In genomic region chr17:35106522-35106921, GRCm38 (mm10) we compare ENCODE assay signal across 16 mouse cellular contexts. TPM values are rescaled to one million over a fixed set of nuclear protein-coding genes. Genes with fewer than 3 reads are reported as not detected.
A peak's percentile ranks its signal among the peaks of the same experiment; 100 is the strongest.
DNase-seq lines count a peak whose midpoint lies in the region; ATAC-seq and TF ChIP-seq lines count a peak whose summit lies in the region.
"Had no signal": no experiment of that assay in that cellular context is flagged by ENCODE, and none has a peak within 500 bp of the region (broad histone marks: within the 10 kb centered on the region; RNA-seq: fewer than 3 reads in every experiment).

No protein-coding gene starts in this region.

- no peak overlapping the region for H3K4me2 ChIP-seq in hindbrain, embryonic 12.5 days (replicated peaks)
- no peak overlapping the region for H3K4me2 ChIP-seq in neural tube, embryonic 12.5 days (replicated peaks)
- H3K4me2 ChIP-seq in neural tube, embryonic 15.5 days = no peak overlapping the region
- H3K4me2 ChIP-seq in forebrain, postnatal 0 days (ENCODE audit: low read depth) = no peak overlapping the region

- no peak overlapping the region; the same call in 1 of the 2 replicates for H3K9ac ChIP-seq in hindbrain, embryonic 12.5 days
- peak overlapping the region; percentile 13; the same call in 1 of the 2 replicates for H3K9ac ChIP-seq in neural tube, embryonic 12.5 days
- H3K9ac ChIP-seq in neural tube, embryonic 15.5 days (replicated peaks) = no peak overlapping the region
- no peak overlapping the region for H3K9ac ChIP-seq in forebrain, postnatal 0 days

- TF ChIP-seq CTCF in forebrain, postnatal 0 days (IDR thresholded peaks at IDR 0.05; ENCODE audit: low read depth) = peak; percentile 55

- no peaks in the 10 kb centered on the region for H3K27me3 ChIP-seq in hindbrain, embryonic 10.5 days (ENCODE audit: insufficient read depth, poor library complexity, severe bottlenecking)
- H3K27me3 ChIP-seq in hindbrain, embryonic 12.5 days = no peaks in the 10 kb centered on the region
- H3K27me3 ChIP-seq in neural tube, embryonic 12.5 days (replicated peaks) = no peaks in the 10 kb centered on the region
- H3K27me3 ChIP-seq in neural tube, embryonic 15.5 days (replicated peaks) = no peaks in the 10 kb centered on the region
- no peaks in the 10 kb centered on the region for H3K27me3 ChIP-seq in forebrain, postnatal 0 days (ENCODE audit: insufficient read depth, low read length)
- H3K27me3 ChIP-seq in heart, embryonic 10.5 days (ENCODE audit: insufficient read depth, poor library complexity, severe bottlenecking) = no peaks in the 10 kb centered on the region
- H3K27me3 ChIP-seq: embryonic facial prominence, embryonic 12.5 days had no signal

- DNase-seq in hindbrain, embryonic 10.5 days (ENCODE audit: low spot score) = no peak
- peak; percentile 19 for DNase-seq in forebrain, postnatal 0 days
- no peak for DNase-seq in adrenal gland, postnatal 25 days
- no peak for DNase-seq in heart, embryonic 10.5 days (ENCODE audit: low spot score)
- DNase-seq in thymus, postnatal 25 days = no peak
- DNase-seq: layer of hippocampus, postnatal 36 days had no signal

- peaks cover 34% of the 10 kb centered on the region for H3K36me3 ChIP-seq in hindbrain, embryonic 10.5 days
- H3K36me3 ChIP-seq in hindbrain, embryonic 12.5 days = peaks cover 25% of the 10 kb centered on the region
- peaks cover 23% of the 10 kb centered on the region for H3K36me3 ChIP-seq in neural tube, embryonic 12.5 days
- H3K36me3 ChIP-seq in neural tube, embryonic 15.5 days = peaks cover 28% of the 10 kb centered on the region
- H3K36me3 ChIP-seq in forebrain, postnatal 0 days (ENCODE audit: insufficient read depth) = peaks cover 22% of the 10 kb centered on the region
- peaks cover 32% of the 10 kb centered on the region for H3K36me3 ChIP-seq in heart, embryonic 10.5 days

- no peak overlapping the region for H3K4me3 ChIP-seq in hindbrain, embryonic 10.5 days
- no peak overlapping the region for H3K4me3 ChIP-seq in hindbrain, embryonic 12.5 days
- no peak overlapping the region for H3K4me3 ChIP-seq in neural tube, embryonic 12.5 days
- H3K4me3 ChIP-seq in neural tube, embryonic 15.5 days (replicated peaks) = no peak overlapping the region
- H3K4me3 ChIP-seq in forebrain, postnatal 0 days (ENCODE audit: low read depth, low read length) = no peak overlapping the region
- no peak overlapping the region for H3K4me3 ChIP-seq in heart, embryonic 10.5 days
- H3K4me3 ChIP-seq: embryonic facial prominence, embryonic 12.5 days had no signal

- ATAC-seq in hindbrain, embryonic 12.5 days (ENCODE audit: low FRiP score) = no peak
- ATAC-seq in neural tube, embryonic 12.5 days (ENCODE audit: low FRiP score, low read depth) = no peak
- ATAC-seq in neural tube, embryonic 15.5 days (ENCODE audit: low FRiP score) = no peak
- no peak for ATAC-seq in forebrain, postnatal 0 days

- 70% methylated on average over 3 of the region's 3 CpGs for WGBS in hindbrain, embryonic 10.5 days
- WGBS in hindbrain, embryonic 12.5 days = 62% methylated on average over 3 of the region's 3 CpGs
- WGBS in neural tube, embryonic 12.5 days = 79% methylated on average over 3 of the region's 3 CpGs
- WGBS in neural tube, embryonic 15.5 days = 72% methylated on average over 3 of the region's 3 CpGs
- WGBS in forebrain, postnatal 0 days = 63% methylated on average over 3 of the region's 3 CpGs
- 61% methylated on average over 3 of the region's 3 CpGs for WGBS in heart, embryonic 10.5 days

- H3K27ac ChIP-seq in hindbrain, embryonic 10.5 days = peak overlapping the region; percentile 82
- no peak overlapping the region for H3K27ac ChIP-seq in hindbrain, embryonic 12.5 days
- H3K27ac ChIP-seq in neural tube, embryonic 12.5 days = no peak overlapping the region
- H3K27ac ChIP-seq in neural tube, embryonic 15.5 days (replicated peaks) = no peak overlapping the region
- H3K27ac ChIP-seq in forebrain, postnatal 0 days (ENCODE audit: low read depth, low read length) = no peak overlapping the region
- no peak overlapping the region for H3K27ac ChIP-seq in heart, embryonic 10.5 days
- H3K27ac ChIP-seq: embryonic facial prominence, embryonic 12.5 days had no signal

- peaks cover 31% of the 10 kb centered on the region for H3K4me1 ChIP-seq in hindbrain, embryonic 10.5 days (replicated peaks)
- peaks cover 4% of the 10 kb centered on the region; the same call in 1 of the 2 replicates for H3K4me1 ChIP-seq in hindbrain, embryonic 12.5 days
- no peaks in the 10 kb centered on the region for H3K4me1 ChIP-seq in neural tube, embryonic 12.5 days
- peaks cover 4% of the 10 kb centered on the region; the same call in 1 of the 2 replicates for H3K4me1 ChIP-seq in neural tube, embryonic 15.5 days
- no peaks in the 10 kb centered on the region for H3K4me1 ChIP-seq in forebrain, postnatal 0 days (ENCODE audit: insufficient read depth)
- peaks cover 31% of the 10 kb centered on the region for H3K4me1 ChIP-seq in heart, embryonic 10.5 days
- H3K4me1 ChIP-seq: embryonic facial prominence, embryonic 12.5 days had no signal

- no peaks in the 10 kb centered on the region for H3K9me3 ChIP-seq in hindbrain, embryonic 10.5 days
- H3K9me3 ChIP-seq in hindbrain, embryonic 12.5 days (replicated peaks) = no peaks in the 10 kb centered on the region
- H3K9me3 ChIP-seq in neural tube, embryonic 12.5 days = no peaks in the 10 kb centered on the region
- no peaks in the 10 kb centered on the region for H3K9me3 ChIP-seq in neural tube, embryonic 15.5 days (replicated peaks)
- no peaks in the 10 kb centered on the region for H3K9me3 ChIP-seq in forebrain, postnatal 0 days (ENCODE audit: low read length)
- H3K9me3 ChIP-seq in heart, embryonic 10.5 days = no peaks in the 10 kb centered on the region
- H3K9me3 ChIP-seq: embryonic facial prominence, embryonic 12.5 days had no signal

RNA-seq across cellular contexts. Expression of gene Ly6g5c, which starts 1.6 kb away (rescaled TPM):
- not detected in 2 replicates for polyA plus RNA-seq in hindbrain, embryonic 10.5 days (2016; fragmentation: Nextera tagmentation; extraction: Ambion mirVana)
- not detected in 2 replicates for polyA plus RNA-seq in hindbrain, embryonic 12.5 days (2016; fragmentation: Nextera tagmentation; extraction: Ambion mirVana)
- not detected in 2 replicates for polyA plus RNA-seq in neural tube, embryonic 12.5 days (2016; fragmentation: Nextera tagmentation; extraction: Ambion mirVana)
- polyA plus RNA-seq in neural tube, embryonic 15.5 days (2015; fragmentation: Nextera tagmentation; extraction: Ambion mirVana) = not detected in 2 replicates
- not detected in 2 replicates for total RNA-seq in forebrain, postnatal 0 days (2014; rRNA removed)
- polyA plus RNA-seq in forebrain, postnatal 0 days (2015; fragmentation: Nextera tagmentation; extraction: Ambion mirVana) = not detected in 2 replicates
- total RNA-seq in adrenal gland, postnatal 25 days (2021) = not detected in 2 replicates
- polyA plus RNA-seq in heart, embryonic 10.5 days (2016; fragmentation: Nextera tagmentation; extraction: Ambion mirVana) = not detected in 2 replicates
- total RNA-seq: adrenal gland, postnatal 14 days; gastrocnemius, adult 18-20 months; layer of hippocampus, postnatal 36 days; megakaryocyte, adult 5-6 weeks had no signal
- polyA plus RNA-seq: embryonic facial prominence, embryonic 12.5 days; heart, embryonic 14.5 days; liver, embryonic 11.5 days; neural tube, embryonic 14.5 days had no signal

RNA-seq across cellular contexts. Expression of gene Ly6g5b, which starts 8.7 kb away (rescaled TPM):
- polyA plus RNA-seq in hindbrain, embryonic 10.5 days (2016; fragmentation: Nextera tagmentation; extraction: Ambion mirVana) = 0.90 and 1.7 TPM in 2 replicates
- 1.4 and 1.5 TPM in 2 replicates for polyA plus RNA-seq in hindbrain, embryonic 12.5 days (2016; fragmentation: Nextera tagmentation; extraction: Ambion mirVana)
- polyA plus RNA-seq in neural tube, embryonic 12.5 days (2016; fragmentation: Nextera tagmentation; extraction: Ambion mirVana) = 1.1 TPM in 2 replicates
- polyA plus RNA-seq in neural tube, embryonic 15.5 days (2015; fragmentation: Nextera tagmentation; extraction: Ambion mirVana) = 1.0 and 1.5 TPM in 2 replicates
- 0.54 and 1.1 TPM in 2 replicates for total RNA-seq in forebrain, postnatal 0 days (2014; rRNA removed)
- polyA plus RNA-seq in forebrain, postnatal 0 days (2015; fragmentation: Nextera tagmentation; extraction: Ambion mirVana) = 0.55 and 1.1 TPM in 2 replicates
- 0.30 and 0.81 TPM in 2 replicates for total RNA-seq in adrenal gland, postnatal 25 days (2021)
- polyA plus RNA-seq in heart, embryonic 10.5 days (2016; fragmentation: Nextera tagmentation; extraction: Ambion mirVana) = 0.73 and 0.99 TPM in 2 replicates
- total RNA-seq: gastrocnemius, adult 18-20 months had no signal

RNA-seq across cellular contexts. Expression of gene Gpank1, which starts 14.7 kb away (rescaled TPM):
- polyA plus RNA-seq in hindbrain, embryonic 10.5 days (2016; fragmentation: Nextera tagmentation; extraction: Ambion mirVana) = 33.1 and 33.5 TPM in 2 replicates
- 19.8 and 20.8 TPM in 2 replicates for polyA plus RNA-seq in hindbrain, embryonic 12.5 days (2016; fragmentation: Nextera tagmentation; extraction: Ambion mirVana)
- 24.9 and 28.0 TPM in 2 replicates for polyA plus RNA-seq in neural tube, embryonic 12.5 days (2016; fragmentation: Nextera tagmentation; extraction: Ambion mirVana)
- 22.4 and 22.8 TPM in 2 replicates for polyA plus RNA-seq in neural tube, embryonic 15.5 days (2015; fragmentation: Nextera tagmentation; extraction: Ambion mirVana)
- 16.9 and 20.5 TPM in 2 replicates for total RNA-seq in forebrain, postnatal 0 days (2014; rRNA removed)
- polyA plus RNA-seq in forebrain, postnatal 0 days (2015; fragmentation: Nextera tagmentation; extraction: Ambion mirVana) = 19.7 and 20.8 TPM in 2 replicates
- total RNA-seq in adrenal gland, postnatal 25 days (2021) = 19.0 and 19.4 TPM in 2 replicates
- 17.1 and 24.5 TPM in 2 replicates for polyA plus RNA-seq in heart, embryonic 10.5 days (2016; fragmentation: Nextera tagmentation; extraction: Ambion mirVana)

RNA-seq across cellular contexts. Expression of gene Csnk2b, which starts 15.3 kb away (rescaled TPM):
- 303 and 328 TPM in 2 replicates for polyA plus RNA-seq in hindbrain, embryonic 10.5 days (2016; fragmentation: Nextera tagmentation; extraction: Ambion mirVana)
- polyA plus RNA-seq in hindbrain, embryonic 12.5 days (2016; fragmentation: Nextera tagmentation; extraction: Ambion mirVana) = 237 and 276 TPM in 2 replicates
- polyA plus RNA-seq in neural tube, embryonic 12.5 days (2016; fragmentation: Nextera tagmentation; extraction: Ambion mirVana) = 289 and 295 TPM in 2 replicates
- polyA plus RNA-seq in neural tube, embryonic 15.5 days (2015; fragmentation: Nextera tagmentation; extraction: Ambion mirVana) = 312 and 350 TPM in 2 replicates
- 240 and 247 TPM in 2 replicates for total RNA-seq in forebrain, postnatal 0 days (2014; rRNA removed)
- 334 and 335 TPM in 2 replicates for polyA plus RNA-seq in forebrain, postnatal 0 days (2015; fragmentation: Nextera tagmentation; extraction: Ambion mirVana)
- total RNA-seq in adrenal gland, postnatal 25 days (2021) = 201 and 272 TPM in 2 replicates
- 220 and 246 TPM in 2 replicates for polyA plus RNA-seq in heart, embryonic 10.5 days (2016; fragmentation: Nextera tagmentation; extraction: Ambion mirVana)

RNA-seq across cellular contexts. Expression of gene Abhd16a, which starts 17.5 kb away (rescaled TPM):
- 58.2 and 67.1 TPM in 2 replicates for polyA plus RNA-seq in hindbrain, embryonic 10.5 days (2016; fragmentation: Nextera tagmentation; extraction: Ambion mirVana)
- 78.6 and 81.1 TPM in 2 replicates for polyA plus RNA-seq in hindbrain, embryonic 12.5 days (2016; fragmentation: Nextera tagmentation; extraction: Ambion mirVana)
- polyA plus RNA-seq in neural tube, embryonic 12.5 days (2016; fragmentation: Nextera tagmentation; extraction: Ambion mirVana) = 78.7 and 83.6 TPM in 2 replicates
- 110 TPM in 2 replicates for polyA plus RNA-seq in neural tube, embryonic 15.5 days (2015; fragmentation: Nextera tagmentation; extraction: Ambion mirVana)
- total RNA-seq in forebrain, postnatal 0 days (2014; rRNA removed) = 139 and 202 TPM in 2 replicates
- 92.8 and 96.3 TPM in 2 replicates for polyA plus RNA-seq in forebrain, postnatal 0 days (2015; fragmentation: Nextera tagmentation; extraction: Ambion mirVana)
- 67.1 and 84.9 TPM in 2 replicates for total RNA-seq in adrenal gland, postnatal 25 days (2021)
- polyA plus RNA-seq in heart, embryonic 10.5 days (2016; fragmentation: Nextera tagmentation; extraction: Ambion mirVana) = 66.7 and 69.8 TPM in 2 replicates
